In the genomic region with DNA sequence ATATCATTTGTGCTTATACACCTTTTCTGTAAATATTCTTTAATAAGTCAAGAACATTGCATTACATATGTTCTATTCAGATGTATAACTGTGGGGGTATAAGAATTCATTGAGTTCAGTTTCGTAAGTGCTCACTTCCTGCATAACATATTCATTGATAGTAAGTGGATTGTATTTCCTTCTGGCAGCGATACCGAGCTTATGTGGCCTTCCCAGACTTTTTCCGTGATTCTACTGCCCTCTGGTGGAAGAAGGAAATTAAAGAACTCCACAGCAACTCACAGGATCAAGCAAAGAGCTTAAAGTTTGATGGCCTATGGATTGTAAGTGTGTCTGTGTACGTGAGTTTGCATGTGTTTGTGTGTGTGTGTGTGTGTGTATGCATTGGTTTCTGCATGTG, we compare ENCODE assay signal across 8 mouse cellular contexts.
DNase-seq lines count a peak whose midpoint lies in the region.

No protein-coding gene starts in this region.

- DNase-seq in B cell, adult 2 months: peak; percentile 14 to 30
- DNase-seq in MN1 (ENCODE audit: low spot score): peak; percentile 68
- peak; percentile 59 to 75 for DNase-seq in cerebellum, postnatal 14 days
- peak; percentile 10 to 51 for DNase-seq in heart, postnatal 14 days
- peak; percentile 11 to 15 for DNase-seq in kidney, postnatal 4 days
- peak; percentile 16 for DNase-seq in lung, postnatal 14 days
- DNase-seq in right cerebral cortex, adult 2 months (ENCODE audit: low spot score in 2 of 2): peak; percentile 32 to 69
- no peak for DNase-seq in ovary, adult 18-20 months (ENCODE audit: low spot score)

- intact Hi-C loops in heart, postnatal 14 days (cut with DNase I): loop anchor here (1.0 to 5.0 kb wide), 2 partner anchors 71 to 207 kb away; no protein-coding TSS in a partner anchor
